Mouse (Mus musculus) layer of hippocampus, postnatal 36 days (tissue): Measurements from ENCODE around the gene Tfpi2. TPM values are rescaled to one million over a fixed set of nuclear protein-coding genes. Genes with fewer than 3 reads are reported as not detected.

Experiments used
- total RNA-seq, 2 experiments: library from RNA; stranded (reverse); gene quantifications; 2 replicates each; pipeline ENCODE4 v1.2.3; 2021

The Tfpi2 gene
- total RNA-seq, 2 experiments from 2014 or later: not detected

Other genes starting within 250 kb of the Tfpi2 start
- not detected for gene Calcr, start 224.2 kb downstream of the Tfpi2 start, total RNA-seq
- gene Gngt1, start 4.9 kb upstream of the Tfpi2 start, total RNA-seq: not detected
- gene Gng11, start 15.0 kb upstream of the Tfpi2 start, total RNA-seq: 10 to 100 TPM in 1 of 2 experiments, 1 to 10 TPM in 1; 9.7 to 10.2 TPM
- 10 to 100 TPM; 23.4 to 26.9 TPM for gene Bet1, start 98.1 kb upstream of the Tfpi2 start, total RNA-seq